Mouse (Mus musculus): ENCODE results near the gene Mettl22.

DNA sequence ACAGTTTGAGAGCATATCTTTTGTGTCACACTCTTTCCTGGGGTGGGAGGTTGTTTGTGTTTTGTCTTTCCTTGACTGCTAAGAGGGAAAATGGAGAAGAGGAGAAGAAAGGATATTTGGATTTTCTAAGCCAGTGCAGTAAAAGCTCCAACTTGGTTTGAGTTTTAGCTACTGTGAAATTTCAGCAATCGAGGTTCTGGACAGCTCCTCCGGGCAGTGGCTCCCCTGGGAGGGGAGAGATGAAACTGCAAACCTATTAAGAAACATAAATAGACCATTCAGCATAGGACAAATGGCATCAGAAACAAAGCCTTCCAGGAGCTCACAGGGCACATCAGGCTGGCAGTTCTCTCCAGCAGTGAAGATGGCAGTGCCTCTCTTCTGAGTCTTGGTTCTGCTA lies 33.7 kb downstream of the Mettl22 start:
- no peak for TF ChIP-seq EP300 (optimal IDR thresholded peaks at IDR 0.05)
- TF ChIP-seq CTCF (IDR thresholded peaks at IDR 0.05; ENCODE audit: low read depth), result peak; percentile 30
